In the genomic region with DNA sequence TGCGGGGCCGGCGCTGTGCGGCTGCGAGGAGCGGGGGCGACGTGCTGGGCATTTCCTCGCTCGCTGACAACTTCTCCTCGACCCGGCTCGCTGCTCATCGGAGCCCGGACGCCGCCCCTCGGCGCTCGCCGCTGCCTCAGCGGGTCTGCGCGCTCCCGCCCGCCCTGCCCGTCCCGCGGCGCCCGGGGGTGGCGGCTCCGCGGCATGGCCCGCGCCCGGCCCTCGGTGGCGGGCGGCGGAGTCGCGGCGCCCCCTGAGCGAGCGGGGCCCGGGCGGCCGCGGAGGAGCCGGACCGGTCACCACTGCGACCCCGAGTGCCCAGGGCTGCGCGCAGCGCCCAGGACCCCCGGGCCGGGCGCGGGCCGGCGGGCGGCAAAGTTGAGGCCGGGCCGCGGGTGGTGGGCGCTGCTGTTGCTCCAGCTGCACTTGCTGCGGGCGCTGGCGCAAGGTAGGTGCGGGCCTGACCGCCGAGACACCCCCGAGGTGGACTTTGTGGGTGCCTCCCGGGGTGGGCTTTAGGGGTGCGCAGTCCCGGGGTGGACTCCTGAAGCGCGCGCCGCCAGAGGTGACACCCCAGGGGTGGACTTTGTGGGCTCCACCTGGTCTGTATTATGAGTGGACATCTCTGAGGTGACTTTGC, we compare ENCODE assay signal across 8 mouse cellular contexts. TPM values are rescaled to one million over a fixed set of nuclear protein-coding genes. Genes with fewer than 3 reads are reported as not detected.
DNase-seq lines count a peak whose midpoint lies in the region; ATAC-seq and TF ChIP-seq lines count a peak whose summit lies in the region.

No protein-coding gene starts in this region.

- no peak for DNase-seq in heart, postnatal 4 days
- DNase-seq in midbrain, embryonic 14.5 days, result no peak
- DNase-seq in layer of hippocampus, postnatal 14 days (ENCODE audit: low spot score in 2 of 2), result no peak
- DNase-seq in frontal cortex, postnatal 14 days (ENCODE audit: low spot score in 2 of 2), result no peak

- peaks cover 35% of the 10 kb centered on the region for H3K4me1 ChIP-seq in heart, embryonic 13.5 days
- H3K4me1 ChIP-seq in ES-Bruce4 (ENCODE audit: control insufficient read depth, insufficient read depth, low read length), result peaks cover 5% of the 10 kb centered on the region
- H3K4me1 ChIP-seq in brown adipose tissue, adult 24 weeks (ENCODE audit: control insufficient read depth, insufficient read depth, insufficient read length, low read length), result no peaks in the 10 kb centered on the region; the same call in 1 of the 2 replicates
- H3K4me1 ChIP-seq in hindbrain, embryonic 13.5 days (replicated peaks), result peaks cover 41% of the 10 kb centered on the region
- peaks cover 23% of the 10 kb centered on the region for H3K4me1 ChIP-seq in midbrain, embryonic 14.5 days (ENCODE audit: control insufficient read depth, insufficient read depth, low read length)

- peak overlapping the region; percentile 93 for H3K9ac ChIP-seq in heart, embryonic 13.5 days
- H3K9ac ChIP-seq in ES-Bruce4 (ENCODE audit: low read depth, poor library complexity, severe bottlenecking), result peak overlapping the region; percentile 98
- H3K9ac ChIP-seq in hindbrain, embryonic 13.5 days, result peak overlapping the region; percentile 81
- peak overlapping the region; percentile 76 for H3K9ac ChIP-seq in midbrain, embryonic 14.5 days (replicated peaks; ENCODE audit: low read length)

- peak overlapping the region; percentile 73 for H3K27ac ChIP-seq in heart, embryonic 13.5 days (replicated peaks)
- no peak overlapping the region for H3K27ac ChIP-seq in ES-Bruce4 (ENCODE audit: insufficient read depth, low read length)
- no peak overlapping the region for H3K27ac ChIP-seq in brown adipose tissue, adult 24 weeks (replicated peaks; ENCODE audit: low read depth, low read length)
- H3K27ac ChIP-seq in hindbrain, embryonic 13.5 days, result peak overlapping the region; percentile 73
- H3K27ac ChIP-seq in midbrain, embryonic 14.5 days (replicated peaks; ENCODE audit: low read depth, low read length), result peak overlapping the region; percentile 52; the same call in 1 of the 2 replicates

- H3K27me3 ChIP-seq in heart, embryonic 13.5 days (replicated peaks), result peaks cover 30% of the 10 kb centered on the region
- peaks cover 11% of the 10 kb centered on the region for H3K27me3 ChIP-seq in ES-Bruce4 (ENCODE audit: control insufficient read depth, insufficient read depth, low read length, poor library complexity, severe bottlenecking)
- peaks cover 71% of the 10 kb centered on the region for H3K27me3 ChIP-seq in hindbrain, embryonic 13.5 days
- peaks cover 23% of the 10 kb centered on the region for H3K27me3 ChIP-seq in midbrain, embryonic 14.5 days (ENCODE audit: control insufficient read depth, insufficient read depth, low read length)

- H3K36me3 ChIP-seq in heart, embryonic 13.5 days, result no peaks in the 10 kb centered on the region
- H3K36me3 ChIP-seq in ES-Bruce4 (ENCODE audit: control insufficient read depth, insufficient read depth, low read length, poor library complexity, severe bottlenecking), result no peaks in the 10 kb centered on the region
- H3K36me3 ChIP-seq in hindbrain, embryonic 13.5 days, result no peaks in the 10 kb centered on the region
- H3K36me3 ChIP-seq in midbrain, embryonic 14.5 days (ENCODE audit: control insufficient read depth, insufficient read depth, low read length), result no peaks in the 10 kb centered on the region

- peak overlapping the region; percentile 79 for H3K4me3 ChIP-seq in heart, embryonic 13.5 days
- peak overlapping the region; percentile 79 for H3K4me3 ChIP-seq in ES-Bruce4 (ENCODE audit: low read depth, low read length)
- peak overlapping the region; percentile 62 for H3K4me3 ChIP-seq in brown adipose tissue, adult 24 weeks (ENCODE audit: insufficient read depth, low read depth, low read length)
- peak overlapping the region; percentile 73 for H3K4me3 ChIP-seq in hindbrain, embryonic 13.5 days
- peak overlapping the region; percentile 61 for H3K4me3 ChIP-seq in midbrain, embryonic 14.5 days (replicated peaks; ENCODE audit: low read depth, low read length)

- no peak for TF ChIP-seq POLR2A in ES-Bruce4 (IDR thresholded peaks at IDR 0.05; ENCODE audit: insufficient read depth, low read length)

- peak overlapping the region; percentile 96 for H3K4me2 ChIP-seq in heart, embryonic 13.5 days
- H3K4me2 ChIP-seq in hindbrain, embryonic 13.5 days, result peak overlapping the region; percentile 98
- peak overlapping the region; percentile 97 for H3K4me2 ChIP-seq in midbrain, embryonic 14.5 days (ENCODE audit: low read length)

- TF ChIP-seq EP300 in ES-Bruce4 (IDR thresholded peaks at IDR 0.05; ENCODE audit: insufficient read depth, low read depth, low read length), result no peak

- H3K9me3 ChIP-seq in heart, embryonic 13.5 days, result no peaks in the 10 kb centered on the region
- no peaks in the 10 kb centered on the region; the same call in 1 of the 2 replicates for H3K9me3 ChIP-seq in ES-Bruce4 (replicated peaks; ENCODE audit: control insufficient read depth, insufficient read depth, low read length, poor library complexity, severe bottlenecking)
- H3K9me3 ChIP-seq in hindbrain, embryonic 13.5 days, result no peaks in the 10 kb centered on the region
- H3K9me3 ChIP-seq in midbrain, embryonic 14.5 days (ENCODE audit: control insufficient read depth, low read length), result no peaks in the 10 kb centered on the region

- ATAC-seq in heart, embryonic 13.5 days (ENCODE audit: extremely low read depth, insufficient number of reproducible peaks, low FRiP score, low TSS enrichment), result peak; percentile 44; the same call in 1 of the 2 replicates
- ATAC-seq in hindbrain, embryonic 13.5 days (ENCODE audit: low FRiP score), result peak; percentile 46
- ATAC-seq in midbrain, embryonic 14.5 days (ENCODE audit: low FRiP score, low TSS enrichment), result peak; percentile 55

- no peak for TF ChIP-seq CTCF in ES-Bruce4 (IDR thresholded peaks at IDR 0.05; ENCODE audit: low read depth, low read length)

- 2% methylated on average over 56 of the region's 82 CpGs for WGBS in heart, embryonic 13.5 days
- WGBS in hindbrain, embryonic 13.5 days, result under 1% methylated on average over 68 of the region's 82 CpGs
- under 1% methylated on average over 81 of the region's 82 CpGs for WGBS in midbrain, embryonic 14.5 days

RNA-seq across cellular contexts. Expression of a gene that starts 0.5 kb away (rescaled TPM):
- polyA plus RNA-seq in heart, embryonic 13.5 days (2015; fragmentation: Nextera tagmentation; extraction: Ambion mirVana), result 1.6 TPM in 2 replicates
- 10 to 100 TPM; 14.1 to 16.1 TPM for total RNA-seq in heart, postnatal 4 days (2021)
- polyA plus RNA-seq in ES-Bruce4 (2011; ENCODE audit: insufficient read depth, insufficient read length, low read depth, missing spikeins), result 0.70 and 1.6 TPM in 2 replicates
- polyA plus RNA-seq in brown adipose tissue, adult 24 weeks (2012; ENCODE audit: insufficient read depth, insufficient read length, missing spikeins), result 0.24 and 0.25 TPM in 2 replicates
- 1.8 and 1.9 TPM in 2 replicates for polyA plus RNA-seq in hindbrain, embryonic 13.5 days (2015; fragmentation: Nextera tagmentation; extraction: Ambion mirVana)
- 1.9 and 2.5 TPM in 2 replicates for polyA plus RNA-seq in midbrain, embryonic 14.5 days (2014; fragmentation: Nextera tagmentation; extraction: Ambion mirVana)
- 10 to 100 TPM in 1 of 2 experiments, 1 to 10 TPM in 1; 9.9 to 10.6 TPM for total RNA-seq in layer of hippocampus, postnatal 14 days (2021)

Comparison
In these comparisons a context has a peak if more than half of its experiments do, and no peak if none do; other contexts are left out.
1. H3K27ac ChIP-seq: peak in heart, embryonic 13.5 days (single experiment), hindbrain, embryonic 13.5 days (single experiment) and midbrain, embryonic 14.5 days (single experiment); none in ES-Bruce4 (single experiment) and brown adipose tissue, adult 24 weeks (single experiment).
2. Peak in every context shown above with its lines, with median percentiles within 50 percentile points of each other: ATAC-seq, H3K4me2 ChIP-seq, H3K4me3 ChIP-seq and H3K9ac ChIP-seq.